Mouse (Mus musculus): ENCODE data around the gene Cdc42bpa.

GRCm38 (mm10) chr1:180179840-180180239 is 219.6 kb downstream of the Cdc42bpa start:
- TF ChIP-seq CTCF (conservative IDR thresholded peaks at IDR 0.05; ENCODE audit: low read length), result no peak
- no peak for TF ChIP-seq POU5F1 (IDR thresholded peaks at IDR 0.05; ENCODE audit: borderline replicate concordance, low read length)
